Mouse (Mus musculus) kidney, adult 9 months (tissue): ENCODE measurements at regions not wholly inside any gene's neighbourhood (a gene's known extent, or its start where the extent isn't known, plus 50 kb on each side); places are given as distances from the start of the nearest gene placed in this dataset.

Source experiments
- DNase-seq: peaks from one replicate; pipeline ENCODE4 v3.0.0; 2022

DNA sequence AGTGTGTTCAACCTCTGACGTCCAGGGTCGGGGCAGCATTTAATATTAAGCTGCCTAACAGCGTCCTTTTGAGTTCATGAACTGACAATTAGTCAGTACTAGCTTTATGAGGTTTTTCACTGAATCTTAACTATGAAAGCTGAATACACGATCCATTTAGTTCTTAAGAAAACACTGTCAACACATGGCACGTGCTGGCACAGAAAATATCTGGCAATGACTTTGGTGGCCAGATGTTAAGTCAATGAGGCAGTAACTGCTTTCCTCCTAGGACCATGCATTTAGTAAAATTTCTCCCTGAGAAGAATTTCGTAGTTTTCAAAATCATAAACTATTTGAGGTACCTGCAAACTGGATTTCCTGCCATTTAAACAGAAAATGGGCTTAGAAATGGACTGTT, 191.4 kb upstream of the Sox2 start:
- DNase-seq = no peak

DNA sequence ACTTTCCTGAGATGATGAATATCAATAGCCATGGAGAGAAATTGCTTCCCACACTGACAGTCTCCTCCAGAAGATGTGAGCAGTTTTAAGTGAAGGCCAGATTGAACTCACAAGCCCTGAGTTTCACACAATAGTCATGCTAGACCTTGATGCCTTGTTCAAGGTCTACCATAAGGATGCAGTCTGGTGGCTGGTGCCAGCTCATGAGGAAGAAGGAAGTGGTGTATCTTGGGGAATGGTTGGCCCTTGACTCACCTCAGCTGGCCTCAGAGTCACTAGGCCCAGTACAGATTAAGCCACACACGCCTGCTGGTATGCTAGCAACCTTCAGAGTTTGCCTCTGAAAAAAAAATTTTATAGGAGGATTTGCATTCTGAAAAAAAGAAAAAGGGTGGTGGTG, 192.4 kb upstream of the Sox2 start:
- DNase-seq = no peak

DNA sequence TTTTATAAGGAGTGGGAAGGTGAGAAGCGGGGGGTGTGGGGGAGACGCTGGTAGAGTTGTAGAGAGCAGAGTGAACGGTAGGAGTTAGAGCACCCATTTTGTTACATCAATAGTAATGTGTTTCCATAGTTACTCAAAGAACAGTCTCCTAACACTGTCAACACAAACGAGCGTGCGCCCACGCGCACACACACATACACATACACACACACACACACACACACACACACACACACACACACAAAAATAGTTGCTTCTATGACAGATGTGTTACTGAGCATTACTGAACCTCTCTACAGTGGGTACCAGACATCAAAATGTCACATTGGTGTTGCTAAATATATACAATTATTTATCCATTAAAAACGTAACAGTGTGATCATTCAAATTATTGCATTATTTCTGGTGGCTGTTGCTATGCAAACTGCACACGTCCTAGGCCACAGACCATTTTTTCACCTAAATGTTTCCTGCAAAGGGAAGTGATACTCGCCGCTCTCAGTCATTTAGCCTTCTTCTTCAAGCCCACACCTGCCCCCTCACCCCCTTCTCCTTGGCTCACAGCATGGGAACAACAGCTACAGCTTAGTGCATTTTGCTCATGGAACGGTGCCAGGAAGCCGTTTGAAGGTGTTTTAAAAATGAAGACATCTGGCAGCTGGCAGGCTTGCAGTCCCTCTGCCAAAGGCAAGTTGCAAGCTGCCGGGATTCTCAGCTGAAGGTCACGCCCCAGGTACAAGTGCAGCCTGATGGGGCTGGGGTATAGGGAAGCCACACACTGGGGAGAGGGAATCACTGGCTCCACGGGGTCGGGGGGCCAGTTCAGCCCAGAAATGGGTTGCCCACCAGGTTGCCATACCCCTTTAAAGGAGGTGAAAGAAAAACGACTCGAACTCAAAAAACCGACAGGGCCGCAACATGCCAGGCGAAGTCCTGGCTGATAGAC, 193.4 kb upstream of the Sox2 start:
- no peak for DNase-seq

DNA sequence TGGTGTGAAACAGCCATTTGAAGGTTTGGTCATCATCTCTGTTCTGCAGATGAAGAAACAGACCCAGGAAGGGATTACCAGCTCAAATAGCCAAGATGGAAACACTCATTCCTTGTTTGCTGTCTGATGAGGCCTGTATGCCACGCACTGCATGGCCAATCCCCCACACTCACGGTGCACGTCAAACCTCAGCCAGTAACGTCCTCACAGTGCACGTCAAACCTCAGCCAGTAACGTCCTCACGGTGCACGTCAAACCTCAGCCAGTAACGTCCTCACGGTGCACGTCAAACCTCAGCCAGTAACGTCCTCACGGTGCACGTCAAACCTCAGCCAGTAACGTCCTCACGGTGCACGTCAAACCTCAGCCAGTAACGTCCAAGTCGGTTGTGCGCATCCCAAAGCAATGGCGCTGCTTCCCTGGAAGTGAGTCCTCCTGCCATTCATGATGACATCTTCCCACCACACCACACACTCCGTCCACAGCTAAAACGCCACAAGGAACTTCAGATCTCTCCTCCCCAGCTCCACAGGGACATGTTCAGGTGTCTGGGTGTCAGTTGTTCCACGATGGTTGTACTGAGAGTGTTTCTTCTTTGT, 196.1 kb upstream of the Sox2 start:
- no peak for DNase-seq

DNA sequence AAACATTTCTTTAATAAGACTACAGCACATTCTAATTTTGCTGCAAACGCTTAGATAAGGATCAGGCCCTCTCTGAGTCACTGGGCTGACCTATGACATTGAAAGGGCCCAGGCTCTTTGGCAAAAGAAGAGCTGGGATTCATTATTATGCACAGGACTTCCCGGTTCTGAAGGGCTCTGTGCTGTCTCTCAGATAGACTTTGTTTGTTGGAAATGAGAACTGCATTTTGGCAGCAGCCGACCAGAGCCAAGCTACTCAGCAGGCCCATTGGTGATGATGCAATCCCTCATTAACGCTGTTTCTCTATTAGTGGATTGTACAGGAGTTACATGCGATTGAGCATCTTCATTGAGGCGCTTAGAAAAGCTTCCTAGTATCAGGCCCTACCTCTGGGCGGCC, 204.9 kb upstream of the Sox2 start:
- no peak for DNase-seq

DNA sequence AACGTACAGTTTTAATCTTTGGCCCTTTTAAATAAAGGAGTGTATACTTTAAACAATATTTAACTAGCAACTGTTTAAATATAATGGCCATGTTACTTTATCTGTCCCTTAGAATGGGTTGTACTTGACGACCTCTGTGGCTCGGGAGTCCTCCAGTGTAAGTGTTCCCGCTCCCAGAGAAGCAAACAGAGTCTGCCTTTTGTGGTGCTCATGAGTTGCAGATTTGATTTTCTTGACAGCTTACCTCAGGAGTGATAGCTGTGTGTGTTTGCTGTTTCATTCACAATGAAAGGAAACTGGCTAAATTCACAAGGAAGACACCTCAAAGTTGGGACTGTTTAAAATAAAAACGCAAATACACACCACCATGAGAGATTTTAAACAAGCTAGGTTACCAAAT, 205.4 kb upstream of the Sox2 start:
- no peak for DNase-seq

DNA sequence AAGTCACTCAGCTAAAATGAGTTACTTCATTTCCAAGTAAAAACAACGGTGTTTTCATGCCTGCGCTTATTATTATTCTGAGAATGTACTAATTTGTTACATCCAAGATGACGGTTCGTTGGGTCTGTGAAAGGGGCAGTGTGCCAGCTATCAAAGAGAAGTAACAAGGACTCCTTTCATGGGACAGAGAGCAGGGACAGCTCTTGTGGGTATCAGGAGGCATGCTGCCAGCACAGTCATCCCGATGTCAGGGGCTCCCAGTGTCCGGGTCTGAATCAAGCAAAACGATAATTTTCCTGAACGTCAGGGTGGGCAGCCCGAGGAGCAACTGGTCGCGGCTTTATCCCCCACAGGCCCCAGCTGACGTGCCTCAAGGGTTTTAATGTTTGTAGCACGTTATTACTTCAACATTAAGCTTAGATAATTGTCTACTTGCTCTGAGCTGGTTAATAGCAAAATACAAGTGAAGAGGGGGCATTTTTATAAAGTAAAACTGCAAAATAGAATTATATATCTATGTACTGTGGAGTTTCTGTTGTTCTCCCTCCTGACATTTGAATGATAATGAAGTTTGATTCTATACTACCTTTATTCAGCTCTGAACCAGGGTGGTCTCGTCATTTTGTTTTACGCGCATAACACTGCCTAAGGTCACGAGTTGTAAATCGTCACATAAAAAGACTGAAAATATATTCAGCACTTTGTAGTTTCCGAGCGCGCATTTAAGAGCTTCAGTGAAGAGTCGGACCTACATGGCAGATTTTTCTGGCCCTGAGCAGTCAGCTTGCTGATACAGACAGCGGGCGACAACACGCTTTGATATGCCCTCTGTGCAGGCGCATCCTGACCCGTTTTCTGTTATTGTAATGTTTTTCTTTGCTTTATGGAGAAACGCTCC, 206.2 kb upstream of the Sox2 start:
- no peak for DNase-seq

DNA sequence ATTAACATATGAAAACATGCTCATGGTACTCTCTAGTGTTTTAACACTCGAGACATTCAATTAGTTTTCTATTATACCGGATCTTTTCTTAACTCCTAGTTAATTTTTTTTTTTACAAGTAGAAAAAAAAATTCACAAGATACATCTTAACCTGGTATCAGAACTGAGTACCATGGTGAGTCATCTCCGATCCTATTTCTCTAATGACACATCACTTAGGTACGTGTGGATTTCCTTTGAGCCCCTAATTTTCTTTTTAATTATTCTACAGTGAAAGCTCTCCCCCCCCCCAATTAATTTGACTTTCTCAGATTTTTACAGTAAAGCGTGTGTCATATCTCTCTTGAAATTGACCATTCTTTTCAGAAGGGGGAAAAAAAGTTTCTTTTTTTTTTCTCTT, 206.9 kb upstream of the Sox2 start:
- no peak for DNase-seq

DNA sequence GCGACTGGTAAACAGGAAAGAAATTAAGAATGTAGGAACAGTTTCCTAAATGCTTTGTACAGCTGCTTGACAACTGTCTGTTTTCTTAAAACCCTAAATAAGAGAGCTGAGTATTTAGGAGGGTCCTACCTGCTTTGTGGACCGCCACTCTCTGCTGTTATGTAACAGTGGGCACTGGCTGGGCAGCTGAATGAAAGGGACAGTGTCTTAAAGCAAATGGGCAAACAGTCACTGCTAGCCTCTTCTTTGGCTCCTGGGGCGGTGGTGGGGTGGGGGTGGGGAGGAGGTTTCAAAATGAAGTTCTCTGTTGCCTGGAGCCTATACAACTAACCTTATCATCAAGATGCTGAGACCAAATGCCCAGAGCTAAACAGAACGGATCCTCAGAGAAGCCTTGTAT, 208.4 kb upstream of the Sox2 start:
- no peak for DNase-seq

DNA sequence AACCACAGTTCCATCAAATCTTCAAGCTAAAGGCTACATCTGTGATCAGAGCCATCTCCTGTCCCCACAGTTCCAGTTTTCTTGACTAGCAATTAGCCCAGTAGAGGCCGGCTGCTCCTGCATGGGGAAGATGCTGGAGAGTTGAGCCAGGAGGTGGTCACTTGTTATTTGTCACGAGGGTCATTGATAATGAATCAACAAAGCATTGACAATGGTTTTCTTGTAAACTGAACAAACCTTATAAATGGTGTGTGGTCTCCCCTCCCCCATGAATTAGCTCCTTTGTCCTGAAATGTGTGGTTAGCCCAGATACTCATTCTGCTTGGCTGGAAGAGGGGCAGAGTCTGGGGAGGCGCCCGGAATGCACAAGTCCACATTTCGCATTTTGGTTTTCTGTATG, 208.9 kb upstream of the Sox2 start:
- no peak for DNase-seq

DNA sequence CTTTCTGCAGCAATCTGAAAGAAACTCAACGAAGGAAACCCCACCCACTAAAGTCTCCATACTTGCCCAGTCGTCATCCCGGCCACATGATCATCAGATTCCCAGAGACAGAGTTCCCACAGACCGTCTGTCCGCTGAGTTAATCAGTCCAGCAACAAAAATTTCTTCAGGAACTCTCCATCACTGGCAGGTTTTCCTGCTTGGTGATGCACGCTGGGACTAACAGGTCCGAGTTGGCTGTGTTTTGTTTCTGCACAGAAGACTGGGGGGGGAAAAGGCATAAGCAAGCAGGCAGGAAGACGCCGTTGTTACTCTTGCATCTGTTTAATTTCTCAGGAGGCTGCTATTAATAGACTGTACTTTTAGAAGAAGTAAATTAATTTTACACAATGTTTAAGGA, 215.3 kb upstream of the Sox2 start:
- no peak for DNase-seq

DNA sequence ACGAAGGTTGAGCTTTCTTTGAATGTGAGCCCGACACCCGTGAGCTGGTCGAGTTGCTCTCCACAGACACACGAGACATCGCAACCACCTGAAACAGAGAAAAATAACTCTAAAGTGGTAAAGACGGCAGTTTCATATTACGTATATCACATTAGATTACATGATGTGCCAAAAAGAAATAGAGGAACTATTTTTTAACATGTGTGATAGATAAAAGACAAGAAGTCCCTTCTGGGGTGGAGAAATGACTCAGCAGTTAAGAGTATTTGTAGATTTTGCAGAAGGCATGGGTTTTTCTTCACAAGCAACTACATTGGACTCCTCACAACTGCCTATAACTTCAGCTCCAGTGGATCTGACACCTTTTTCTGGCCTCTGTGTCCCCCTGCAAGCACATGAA, 222.2 kb upstream of the Sox2 start:
- no peak for DNase-seq

DNA sequence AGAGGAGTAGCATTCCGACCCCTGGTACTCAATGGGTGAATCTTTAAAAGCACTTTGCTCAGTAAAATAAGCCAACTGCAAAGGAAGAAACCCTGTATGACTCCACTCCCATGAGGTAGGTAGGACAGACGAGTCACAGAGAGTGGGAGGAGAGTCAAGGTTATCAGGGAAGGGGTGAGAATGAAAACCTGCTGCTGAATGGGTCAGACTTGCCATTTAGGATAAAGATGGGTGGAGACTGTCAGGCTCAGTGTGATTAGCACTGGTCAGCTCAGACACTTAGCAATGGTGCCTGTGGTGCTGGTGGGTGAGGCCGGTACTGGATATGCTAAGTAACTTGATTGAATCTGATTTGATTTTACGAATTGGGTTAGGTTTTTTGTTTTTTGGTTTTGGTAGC, 222.7 kb upstream of the Sox2 start:
- no peak for DNase-seq

DNA sequence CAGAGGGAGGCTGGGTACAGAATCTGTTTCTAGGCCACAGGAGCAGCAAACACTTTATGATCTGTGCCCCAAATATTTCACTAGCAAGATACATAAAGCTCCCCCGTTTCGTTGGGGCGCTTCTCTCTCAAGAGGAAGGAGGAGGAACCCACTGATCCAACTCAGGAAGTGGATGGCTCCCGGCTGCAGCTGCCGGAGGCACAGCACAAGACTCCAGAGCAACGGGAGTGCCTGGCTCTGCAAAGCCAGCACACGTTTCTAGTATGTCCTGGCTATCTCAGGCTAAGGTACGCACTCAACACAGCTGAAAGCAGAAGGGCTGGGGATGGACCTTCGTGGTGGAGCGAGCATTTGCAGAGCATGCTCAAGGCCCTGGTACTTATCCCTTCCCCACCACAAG, 223.2 kb upstream of the Sox2 start:
- no peak for DNase-seq

DNA sequence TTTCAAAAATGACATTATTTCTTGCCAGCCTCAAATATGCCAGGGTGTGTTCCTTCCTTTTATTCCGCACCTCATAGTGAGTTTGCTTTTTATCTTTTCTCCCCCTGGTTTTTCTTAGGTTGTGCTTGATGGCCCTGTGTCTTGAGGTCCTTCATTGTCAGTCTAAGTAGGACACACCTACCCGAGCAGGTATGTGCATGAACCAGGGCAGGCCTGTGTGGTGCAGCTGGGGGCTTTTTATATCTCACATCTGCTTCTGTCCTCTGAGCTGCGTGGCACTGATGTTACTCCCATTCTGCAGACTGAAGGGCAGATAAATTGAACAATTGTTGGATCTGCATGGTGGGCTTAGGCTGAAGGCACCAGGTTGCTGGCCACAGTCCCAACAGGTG, 238.3 kb upstream of the Sox2 start:
- DNase-seq = no peak

DNA sequence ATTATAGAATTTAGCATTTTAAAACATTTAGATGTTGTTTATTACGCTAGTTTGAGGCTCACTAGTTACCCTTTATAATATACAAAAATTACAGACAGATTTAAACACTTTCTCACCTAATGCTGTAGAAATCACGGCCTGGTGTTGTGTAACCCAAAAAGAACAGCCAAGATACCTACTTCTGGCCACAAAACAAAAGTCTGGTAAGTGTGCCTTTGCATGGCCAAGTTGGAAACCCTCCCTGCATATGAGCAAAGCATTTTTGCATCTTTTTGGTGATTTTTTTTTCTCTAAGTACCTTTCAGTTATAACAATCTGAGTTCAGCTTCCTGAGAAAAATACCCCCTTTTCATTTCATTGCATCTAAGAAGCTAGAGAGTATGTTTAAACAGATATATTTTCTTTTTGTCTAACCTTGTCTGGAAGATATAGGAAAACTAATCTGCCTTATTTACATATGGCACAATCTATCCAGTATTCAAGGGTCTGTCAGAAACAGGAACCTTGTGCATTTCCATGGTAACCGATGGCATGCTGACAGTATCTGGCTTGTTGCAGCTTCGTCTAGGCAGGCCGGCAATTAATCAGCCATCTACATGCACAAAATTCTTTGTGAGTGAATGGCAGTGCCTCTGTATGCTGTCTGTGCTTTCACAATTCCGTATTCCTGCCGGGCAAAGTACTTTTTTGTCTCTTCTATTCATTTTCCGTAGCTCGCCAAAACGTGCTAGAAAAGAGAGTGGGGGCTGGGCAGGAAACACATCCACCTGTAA, 238.9 kb upstream of the Sox2 start:
- DNase-seq = no peak

DNA sequence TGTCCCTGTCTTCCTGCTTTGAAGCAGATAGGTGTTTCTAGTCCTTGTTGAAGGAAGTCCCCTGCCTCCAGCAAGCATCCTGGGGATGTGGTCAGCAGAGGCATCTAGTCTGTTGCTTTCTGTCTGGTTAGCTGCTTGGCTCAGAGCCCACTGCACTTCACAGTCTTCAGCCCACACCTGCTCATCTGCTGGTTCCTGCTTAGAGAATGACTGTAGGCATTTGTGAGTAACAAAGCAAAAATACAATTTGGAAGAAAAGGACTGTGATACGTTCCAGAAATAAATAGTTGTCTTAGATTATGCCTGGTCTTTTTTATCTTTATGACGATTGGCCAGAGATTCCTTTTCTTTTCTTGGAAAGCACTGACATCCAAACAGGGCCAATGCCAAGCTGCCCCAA, 246.6 kb upstream of the Sox2 start:
- no peak for DNase-seq

DNA sequence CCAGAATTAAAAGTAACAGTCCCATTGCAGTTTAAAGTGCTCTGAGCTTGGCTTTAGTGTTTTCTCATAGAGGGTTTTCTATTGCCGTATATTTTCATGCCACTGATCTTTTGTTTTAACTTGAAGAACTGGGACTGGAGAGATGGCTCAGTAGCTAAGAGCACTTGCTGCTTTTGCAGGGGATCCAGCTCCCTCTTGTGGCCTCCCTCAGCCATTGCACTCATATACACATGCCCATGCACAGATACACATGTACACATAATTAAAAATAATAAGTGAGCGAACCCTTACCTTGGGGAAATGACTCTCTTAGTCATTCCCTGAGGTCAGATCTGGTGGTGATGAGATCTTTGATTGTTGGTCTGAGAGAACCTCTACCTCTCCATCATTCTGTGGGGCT, 258.9 kb upstream of the Sox2 start:
- DNase-seq = no peak

DNA sequence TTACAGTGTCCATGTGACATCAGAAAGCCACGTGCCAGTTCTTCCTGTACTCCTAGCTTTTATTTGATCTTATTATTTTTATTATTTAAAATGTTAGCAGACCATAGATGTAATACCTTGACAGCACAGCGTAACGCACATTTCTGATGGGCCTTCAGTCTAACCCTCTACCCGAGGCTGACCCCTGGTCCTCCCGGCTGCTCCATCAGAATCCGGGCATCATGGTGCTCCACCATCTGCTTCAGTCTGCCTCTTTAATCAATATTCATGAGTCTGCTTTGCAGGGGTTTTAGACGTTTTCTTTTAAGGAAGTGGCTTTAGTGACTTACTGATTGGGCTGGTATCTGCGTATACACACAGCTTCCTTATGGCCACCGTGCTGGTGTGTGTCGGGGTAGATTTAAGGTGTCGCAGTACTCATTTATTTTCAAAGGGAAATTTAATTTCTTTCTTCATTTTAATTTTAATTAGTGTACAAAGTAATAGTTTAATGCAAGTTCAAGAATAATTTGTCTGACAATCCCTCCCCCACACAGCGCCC, 265.2 kb upstream of the Sox2 start:
- DNase-seq = no peak

DNA sequence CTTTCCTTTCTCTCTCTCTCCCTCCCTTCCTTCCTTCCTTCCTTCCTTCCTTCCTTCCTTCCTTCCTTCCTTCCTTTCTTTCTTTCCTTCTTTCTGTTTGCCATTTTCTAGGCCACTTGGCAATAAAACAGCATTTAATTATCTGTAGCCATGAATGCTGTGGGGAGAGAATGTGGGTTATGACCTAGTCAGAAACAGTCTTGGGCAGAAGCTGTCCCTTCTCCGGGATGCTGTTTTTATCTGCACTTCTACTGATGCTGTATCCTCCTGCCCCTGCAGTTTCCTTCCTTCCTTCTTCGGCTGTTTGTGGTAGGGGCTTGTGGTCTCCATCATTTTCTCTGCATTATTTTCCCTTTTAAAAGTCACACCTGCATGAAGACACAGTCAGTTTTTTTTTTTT, 272.3 kb upstream of the Sox2 start:
- no peak for DNase-seq

DNA sequence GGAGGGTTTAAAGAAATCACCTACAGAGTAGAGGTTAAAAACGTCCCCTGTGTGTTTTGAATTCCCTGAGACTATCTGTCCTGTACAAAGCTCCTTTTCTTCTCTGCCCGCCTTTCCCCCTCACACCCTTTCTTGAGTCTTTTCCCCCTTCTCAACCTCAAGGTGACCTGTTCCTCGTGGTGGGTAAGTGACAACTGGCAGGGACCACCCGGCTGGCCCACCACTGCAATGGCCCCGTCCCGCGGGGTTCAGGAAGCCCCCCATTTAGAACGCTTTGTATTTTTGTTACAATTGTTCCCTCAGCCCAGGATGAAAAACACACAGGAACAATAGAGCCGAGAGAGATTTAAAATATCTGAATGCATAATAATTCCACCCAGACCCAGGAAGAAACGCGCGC, 272.9 kb upstream of the Sox2 start:
- no peak for DNase-seq

DNA sequence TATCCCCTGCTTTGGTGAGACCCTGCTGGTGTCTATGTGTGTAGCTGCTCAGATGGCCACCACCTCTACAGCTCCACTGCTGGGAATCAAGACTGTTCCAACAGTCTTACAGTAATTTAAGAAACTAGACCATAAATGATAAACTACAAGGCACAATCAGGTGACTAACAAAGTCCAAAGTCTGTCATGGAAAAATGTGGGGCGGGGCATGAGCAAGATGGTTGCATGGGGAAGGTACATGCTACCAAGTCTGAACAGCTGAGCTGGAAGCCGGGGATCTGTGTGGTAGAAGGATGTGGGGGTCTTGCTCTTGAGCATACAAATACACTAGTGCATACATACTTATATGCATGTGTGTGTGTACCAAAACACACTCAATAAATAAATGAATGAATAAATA, 278.8 kb upstream of the Sox2 start:
- peak; percentile 30 for DNase-seq

DNA sequence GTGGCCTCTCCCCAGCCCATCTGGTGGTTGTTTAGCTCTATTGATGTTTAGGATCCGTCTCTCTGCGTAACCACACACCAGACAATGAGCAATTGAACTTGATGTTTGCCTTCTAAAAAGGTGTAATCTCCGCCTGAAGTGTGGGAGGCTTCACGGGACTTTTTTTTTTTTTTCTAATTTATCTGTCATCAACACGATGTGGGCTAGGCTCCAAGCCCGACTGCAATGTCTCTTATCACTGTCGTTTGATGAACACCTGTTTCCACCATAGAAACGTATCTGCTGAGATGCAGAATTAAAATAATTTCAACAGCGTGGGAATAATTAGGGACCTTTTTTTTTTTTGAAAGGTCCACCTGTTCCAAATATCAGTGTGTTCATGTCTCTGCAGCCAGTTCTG, 257.0 kb upstream of the Dnajc19 start:
- DNase-seq = no peak
